Mouse (Mus musculus) embryonic facial prominence, embryonic 12.5 days (tissue): ENCODE data around the gene Gsdma2. TPM values are rescaled to one million over a fixed set of nuclear protein-coding genes. Genes with fewer than 3 reads are reported as not detected.
A peak's percentile ranks its signal among the peaks of the same experiment; 100 is the strongest.
"Not testable (repeated sequence)": the region's sequence is repeated elsewhere in the genome, so short reads cannot be mapped to it uniquely, and the experiment has no call there.

ENCODE experiments used
- ATAC-seq: fragments of 200-750 bp; cut with Nextera tagmentation; 2 replicates; pipeline ENCODE4 v1.8.0; 2017; ENCODE audit not compliant: insufficient number of reproducible peaks, insufficient read depth, low FRiP score, low TSS enrichment
- H3K27ac ChIP-seq: fragments of 300-500 bp; sonication (generic); 2 replicates; pipeline ENCODE4 v1.5.1; 2016; ENCODE audit warnings: mild to moderate bottlenecking
- H3K27me3 ChIP-seq: fragments of 300-500 bp; sonication (generic); 2 replicates; pipeline ENCODE4 v1.6.1; 2016; ENCODE audit warnings: mild to moderate bottlenecking, moderate library complexity
- H3K36me3 ChIP-seq: fragments of 300-500 bp; sonication (generic); 2 replicates; pipeline ENCODE4 v1.6.1; 2016; ENCODE audit warnings: mild to moderate bottlenecking
- H3K4me1 ChIP-seq: fragments of 300-500 bp; sonication (generic); 2 replicates; pipeline ENCODE4 v1.6.1; 2016
- H3K4me2 ChIP-seq: fragments of 300-500 bp; sonication (generic); replicated peaks from 2 replicates; pipeline ENCODE4 v1.6.1; 2016; ENCODE audit warnings: mild to moderate bottlenecking, moderate library complexity
- H3K4me3 ChIP-seq: fragments of 300-500 bp; sonication (generic); 2 replicates; pipeline ENCODE4 v1.5.1; 2016; ENCODE audit warnings: mild to moderate bottlenecking
- H3K9ac ChIP-seq: fragments of 300-500 bp; sonication (generic); 2 replicates; pipeline ENCODE4 v1.6.1; 2016; ENCODE audit warnings: mild to moderate bottlenecking, moderate library complexity
- H3K9me3 ChIP-seq: fragments of 300-500 bp; sonication (generic); 2 replicates; pipeline ENCODE4 v1.6.1; 2016; ENCODE audit warnings: mild to moderate bottlenecking, moderate library complexity
- WGBS: fragments of 180-500 bp; shearing (Covaris S2); methylation state at CpG from one replicate; pipeline ENCODE4 v1.1.7; 2016; 5-methylcytosine and 5-hydroxymethylcytosine counted together
- polyA plus RNA-seq: library from polyadenylated mRNA; unstranded; fragments of >200 nt; fragmentation: Nextera tagmentation; extraction: Ambion mirVana; gene quantifications from 2 replicates; pipeline ENCODE4 v1.2.1, GENCODE M21; 2016

The Gsdma2 gene
- polyA plus RNA-seq, 1 experiment from 2014 or later, result not detected

- no peaks in the 10 kb centered on the region for H3K9me3 ChIP-seq
- 78% methylated on average over 3 of the region's 3 CpGs for WGBS
Observed at GRCm38 (mm10) chr11:98671284-98671815, 24.8 kb downstream of the Gsdma2 start.

GRCm38 (mm10) chr11:98671857-98672256, 25.3 kb downstream of the Gsdma2 start:
- Histone ChIP-seq H3K27me3 (peaks cover 23% of the 10 kb centered on the region), H3K9ac (no peak overlapping the region), H3K4me3 (no peak overlapping the region), H3K4me2 (no peak overlapping the region), H3K36me3 (no peaks in the 10 kb centered on the region), H3K9me3 (no peaks in the 10 kb centered on the region), H3K4me1 (no peaks in the 10 kb centered on the region), H3K27ac (no peak overlapping the region)
- ATAC-seq, result no peak
- 57% methylated on average over 5 of the region's 5 CpGs for WGBS

More at GRCm38 (mm10) chr11:98671284-98671815, 24.8 kb downstream of the Gsdma2 start:
- H3K36me3 ChIP-seq, result no peaks in the 10 kb centered on the region
- no peaks in the 10 kb centered on the region for H3K4me1 ChIP-seq
- no peak overlapping the region for H3K27ac ChIP-seq
- H3K4me3 ChIP-seq, result no peak overlapping the region
- no peak for ATAC-seq
- H3K27me3 ChIP-seq, result peaks cover 28% of the 10 kb centered on the region
- H3K4me2 ChIP-seq, result no peak overlapping the region
- H3K9ac ChIP-seq, result no peak overlapping the region

- WGBS, result 91% methylated on average over 5 of the region's 5 CpGs
- H3K27me3 ChIP-seq, result peaks cover 17% of the 10 kb centered on the region
- no peaks in the 10 kb centered on the region for H3K36me3 ChIP-seq
- no peak overlapping the region for H3K27ac ChIP-seq
- H3K4me2 ChIP-seq, result no peak overlapping the region
- no peaks in the 10 kb centered on the region for H3K9me3 ChIP-seq
- ATAC-seq, result no peak
- H3K9ac ChIP-seq, result no peak overlapping the region
- H3K4me3 ChIP-seq, result no peak overlapping the region
- no peaks in the 10 kb centered on the region for H3K4me1 ChIP-seq
Observed at GRCm38 (mm10) chr11:98672482-98672881, 25.9 kb downstream of the Gsdma2 start.

- not testable (repeated sequence) for H3K9ac ChIP-seq, H3K36me3 ChIP-seq, H3K9me3 ChIP-seq, H3K4me1 ChIP-seq, H3K27ac ChIP-seq, ATAC-seq, H3K4me3 ChIP-seq
- 8% methylated on average over 7 of the region's 7 CpGs for WGBS
- H3K4me2 ChIP-seq, result peak overlapping the region; percentile 24
- peaks cover 10% of the 10 kb centered on the region for H3K27me3 ChIP-seq
Observed at GRCm38 (mm10) chr11:98673136-98673535, 26.6 kb downstream of the Gsdma2 start.

- no peak for ATAC-seq
Observed at GRCm38 (mm10) chr11:98675829-98676363, 29.3 kb downstream of the Gsdma2 start.

GRCm38 (mm10) chr11:98680023-98680422, 33.5 kb downstream of the Gsdma2 start:
- 95% methylated on average over 1 of the region's 1 CpGs for WGBS
- Histone ChIP-seq H3K27me3 (no peaks in the 10 kb centered on the region), H3K36me3 (no peaks in the 10 kb centered on the region), H3K9ac (no peak overlapping the region), H3K27ac (no peak overlapping the region), H3K4me1 (peaks cover 9% of the 10 kb centered on the region), H3K4me2 (no peak overlapping the region), H3K4me3 (no peak overlapping the region), H3K9me3 (no peaks in the 10 kb centered on the region)
- ATAC-seq, result no peak

More at GRCm38 (mm10) chr11:98675829-98676363, 29.3 kb downstream of the Gsdma2 start:
- H3K9me3 ChIP-seq, result no peaks in the 10 kb centered on the region
- H3K27me3 ChIP-seq, result no peaks in the 10 kb centered on the region
- no peak overlapping the region for H3K9ac ChIP-seq
- no peak overlapping the region for H3K27ac ChIP-seq
- H3K4me1 ChIP-seq, result no peaks in the 10 kb centered on the region
- no peaks in the 10 kb centered on the region for H3K36me3 ChIP-seq
- no peak overlapping the region for H3K4me2 ChIP-seq
- H3K4me3 ChIP-seq, result no peak overlapping the region
- WGBS, result 34% methylated on average over 7 of the region's 7 CpGs

- H3K27ac ChIP-seq, ATAC-seq, H3K4me1 ChIP-seq, H3K4me3 ChIP-seq, H3K9me3 ChIP-seq, H3K36me3 ChIP-seq, H3K27me3 ChIP-seq, H3K4me2 ChIP-seq, H3K9ac ChIP-seq: not testable (repeated sequence)
- WGBS, result 84% methylated on average over 4 of the region's 4 CpGs
Observed at GRCm38 (mm10) chr11:98680595-98680994, 34.0 kb downstream of the Gsdma2 start.

- H3K4me3 ChIP-seq, result no peak overlapping the region
- no peak overlapping the region for H3K27ac ChIP-seq
- no peak overlapping the region for H3K4me2 ChIP-seq
- H3K36me3 ChIP-seq, result peaks cover 11% of the 10 kb centered on the region
- 82% methylated on average over 4 of the region's 4 CpGs for WGBS
- H3K9ac ChIP-seq, result no peak overlapping the region
- ATAC-seq, result no peak
- H3K9me3 ChIP-seq, result no peaks in the 10 kb centered on the region
- H3K27me3 ChIP-seq, result no peaks in the 10 kb centered on the region
- H3K4me1 ChIP-seq, result peaks cover 9% of the 10 kb centered on the region
Observed at GRCm38 (mm10) chr11:98681186-98681585, 34.6 kb downstream of the Gsdma2 start.

- H3K9ac ChIP-seq, result peak within 1 kb of the TSS; percentile 99
- no peaks in the 10 kb centered on the region for H3K27me3 ChIP-seq
- ATAC-seq, result peak; percentile 92
- H3K4me1 ChIP-seq, result peaks cover 9% of the 10 kb centered on the region
- H3K27ac ChIP-seq, result peak within 1 kb of the TSS; percentile 64; the same call in 1 of the 2 replicates
- H3K36me3 ChIP-seq, result peaks cover 20% of the 10 kb centered on the region
- H3K4me2 ChIP-seq, result peak within 1 kb of the TSS; percentile 83
- 6% methylated on average over 45 of the region's 45 CpGs for WGBS
- no peaks in the 10 kb centered on the region for H3K9me3 ChIP-seq
- H3K4me3 ChIP-seq, result peak within 1 kb of the TSS; percentile 99
Observed at GRCm38 (mm10) chr11:98681786-98682745, 35.5 kb downstream of the Gsdma2 start, which contains the start of gene Psmd3. Gene Psmd3 (plus strand): TSS chr11:98682554.

GRCm38 (mm10) chr11:98682811-98683210, 36.3 kb downstream of the Gsdma2 start:
- Histone ChIP-seq H3K36me3 (peaks cover 27% of the 10 kb centered on the region), H3K27ac (peak overlapping the region; percentile 37; the same call in 1 of the 2 replicates), H3K9me3 (no peaks in the 10 kb centered on the region), H3K9ac (peak overlapping the region; percentile 99), H3K4me1 (peaks cover 9% of the 10 kb centered on the region), H3K4me2 (peak overlapping the region; percentile 83), H3K4me3 (peak overlapping the region; percentile 99), H3K27me3 (no peaks in the 10 kb centered on the region)
- peak; percentile 38; the same call in 1 of the 2 replicates for ATAC-seq
- under 1% methylated on average over 23 of the region's 23 CpGs for WGBS

GRCm38 (mm10) chr11:98685642-98686041, 39.1 kb downstream of the Gsdma2 start:
- no peaks in the 10 kb centered on the region for H3K9me3 ChIP-seq
- no peak overlapping the region for H3K4me2 ChIP-seq
- no peaks in the 10 kb centered on the region for H3K27me3 ChIP-seq
- H3K4me3 ChIP-seq, result no peak overlapping the region
- no peak for ATAC-seq
- peaks cover 51% of the 10 kb centered on the region for H3K36me3 ChIP-seq
- WGBS, result 91% methylated on average over 9 of the region's 9 CpGs
- H3K9ac ChIP-seq, result no peak overlapping the region
- no peak overlapping the region for H3K27ac ChIP-seq
- H3K4me1 ChIP-seq, result peaks cover 9% of the 10 kb centered on the region
